Comparison of ENCODE assay signal across 9 mouse cellular contexts in genomic region chr10:74937003-74937790, GRCm38 (mm10). TPM values are rescaled to one million over a fixed set of nuclear protein-coding genes. Genes with fewer than 3 reads are reported as not detected.
DNase-seq lines count a peak whose midpoint lies in the region; ATAC-seq and TF ChIP-seq lines count a peak whose summit lies in the region.
"Had no signal": no experiment of that assay in that cellular context is flagged by ENCODE, and none has a peak within 500 bp of the region (broad histone marks: within the 10 kb centered on the region; RNA-seq: fewer than 3 reads in every experiment).

No protein-coding gene starts in this region.

- no peaks in the 10 kb centered on the region for H3K27me3 ChIP-seq in testis, adult 2 months (ENCODE audit: control insufficient read depth, insufficient read depth, low read length)
- H3K27me3 ChIP-seq in hindbrain, embryonic 10.5 days (ENCODE audit: insufficient read depth, poor library complexity, severe bottlenecking): no peaks in the 10 kb centered on the region
- H3K27me3 ChIP-seq in liver, embryonic 16.5 days (ENCODE audit: control insufficient read depth, insufficient read depth, low read depth, low read length): no peaks in the 10 kb centered on the region
- H3K27me3 ChIP-seq in neural tube, embryonic 15.5 days (replicated peaks): no peaks in the 10 kb centered on the region

- no peaks in the 10 kb centered on the region for H3K36me3 ChIP-seq in testis, adult 2 months (ENCODE audit: control insufficient read depth, insufficient read depth, low read length)
- no peaks in the 10 kb centered on the region for H3K36me3 ChIP-seq in hindbrain, embryonic 10.5 days
- no peaks in the 10 kb centered on the region for H3K36me3 ChIP-seq in liver, embryonic 16.5 days (ENCODE audit: control insufficient read depth, insufficient read depth)
- no peaks in the 10 kb centered on the region for H3K36me3 ChIP-seq in neural tube, embryonic 15.5 days
- H3K36me3 ChIP-seq: heart, embryonic 15.5 days had no signal

- peak; percentile 79; the same call in 1 of the 2 replicates for TF ChIP-seq CTCF in testis, adult 2 months (IDR thresholded peaks at IDR 0.05; ENCODE audit: control insufficient read depth, insufficient read depth, insufficient replicate concordance, low read depth, low read length)

- peak; percentile 35 for DNase-seq in adrenal gland, postnatal 14 days
- DNase-seq in adrenal gland, adult 18-20 months (ENCODE audit: low spot score in 2 of 2): no peak
- no peak for DNase-seq in testis, postnatal 14 days (ENCODE audit: low spot score)
- peak; percentile 30 for DNase-seq in hindbrain, embryonic 10.5 days (ENCODE audit: low spot score)
- DNase-seq in right cerebral cortex, postnatal 25 days: no peak

- no peaks in the 10 kb centered on the region for H3K4me1 ChIP-seq in testis, adult 2 months (ENCODE audit: control insufficient read depth, insufficient read depth, low read length)
- H3K4me1 ChIP-seq in hindbrain, embryonic 10.5 days (replicated peaks): no peaks in the 10 kb centered on the region
- H3K4me1 ChIP-seq in liver, embryonic 16.5 days (ENCODE audit: control insufficient read depth, low read depth, low read length): no peaks in the 10 kb centered on the region
- no peaks in the 10 kb centered on the region for H3K4me1 ChIP-seq in neural tube, embryonic 15.5 days
- H3K4me1 ChIP-seq: heart, embryonic 15.5 days had no signal

- 81% methylated on average over 10 of the region's 10 CpGs for WGBS in hindbrain, embryonic 10.5 days
- WGBS in liver, embryonic 16.5 days (ENCODE audit: insufficient replicate concordance): 66% methylated on average over 10 of the region's 10 CpGs
- WGBS in neural tube, embryonic 15.5 days: 85% methylated on average over 10 of the region's 10 CpGs

- H3K27ac ChIP-seq in testis, adult 2 months (ENCODE audit: control insufficient read depth, insufficient read depth, low read depth, low read length): no peak overlapping the region
- no peak overlapping the region for H3K27ac ChIP-seq in hindbrain, embryonic 10.5 days
- no peak overlapping the region for H3K27ac ChIP-seq in liver, embryonic 16.5 days (ENCODE audit: low read length)
- no peak overlapping the region for H3K27ac ChIP-seq in neural tube, embryonic 15.5 days (replicated peaks)
- H3K27ac ChIP-seq: heart, embryonic 15.5 days had no signal

- no peaks in the 10 kb centered on the region for H3K9me3 ChIP-seq in hindbrain, embryonic 10.5 days
- no peaks in the 10 kb centered on the region for H3K9me3 ChIP-seq in liver, embryonic 16.5 days (replicated peaks; ENCODE audit: control insufficient read depth, low read length)
- H3K9me3 ChIP-seq in neural tube, embryonic 15.5 days (replicated peaks): no peaks in the 10 kb centered on the region
- H3K9me3 ChIP-seq: heart, embryonic 15.5 days had no signal

- no peak overlapping the region for H3K4me2 ChIP-seq in liver, embryonic 16.5 days (ENCODE audit: low read depth, low read length)
- H3K4me2 ChIP-seq in neural tube, embryonic 15.5 days: no peak overlapping the region
- H3K4me2 ChIP-seq: heart, embryonic 15.5 days had no signal

- no peak for TF ChIP-seq POLR2A in testis, adult 2 months (IDR thresholded peaks at IDR 0.05; ENCODE audit: control insufficient read depth, low read depth, low read length)

- peak; percentile 41 for ATAC-seq in liver, embryonic 16.5 days (ENCODE audit: low read depth)
- peak; percentile 30; the same call in 1 of the 2 replicates for ATAC-seq in neural tube, embryonic 15.5 days (ENCODE audit: low FRiP score)

- H3K9ac ChIP-seq in liver, embryonic 16.5 days (ENCODE audit: low read depth, low read length): no peak overlapping the region
- H3K9ac ChIP-seq in neural tube, embryonic 15.5 days (replicated peaks): no peak overlapping the region
- H3K9ac ChIP-seq: heart, embryonic 15.5 days had no signal

- no peak overlapping the region for H3K4me3 ChIP-seq in testis, adult 2 months (ENCODE audit: control insufficient read depth, low read depth, low read length)
- no peak overlapping the region for H3K4me3 ChIP-seq in hindbrain, embryonic 10.5 days
- H3K4me3 ChIP-seq in liver, embryonic 16.5 days (ENCODE audit: low read depth, low read length): no peak overlapping the region
- H3K4me3 ChIP-seq in neural tube, embryonic 15.5 days (replicated peaks): no peak overlapping the region
- H3K4me3 ChIP-seq: heart, embryonic 15.5 days had no signal

RNA-seq across cellular contexts. Expression of gene Gnaz, which starts 29.8 kb away (rescaled TPM):
- total RNA-seq in adrenal gland, postnatal 14 days (2021): 2.5 and 3.2 TPM in 2 replicates
- total RNA-seq in adrenal gland, adult 18-20 months (2021): 1 to 10 TPM; 2.9 to 4.4 TPM
- 2.4 and 2.9 TPM in 2 replicates for polyA plus RNA-seq in testis, adult 2 months (2012; rRNA removed)
- 9.9 and 15.0 TPM in 2 replicates for polyA plus RNA-seq in hindbrain, embryonic 10.5 days (2016; fragmentation: Nextera tagmentation; extraction: Ambion mirVana)
- polyA plus RNA-seq in liver, embryonic 16.5 days (2015; fragmentation: Nextera tagmentation; extraction: Ambion mirVana): 2.8 TPM in 2 replicates
- polyA plus RNA-seq in neural tube, embryonic 15.5 days (2015; fragmentation: Nextera tagmentation; extraction: Ambion mirVana): 70.2 and 87.5 TPM in 2 replicates

Comparison
In these comparisons a context has a peak if more than half of its experiments do, and no peak if none do; other contexts are left out.
1. DNase-seq: peak in adrenal gland, postnatal 14 days (single experiment) and hindbrain, embryonic 10.5 days (single experiment); none in adrenal gland, adult 18-20 months (0 of 2), testis, postnatal 14 days (single experiment) and right cerebral cortex, postnatal 25 days (single experiment).